Mouse (Mus musculus) MEL (cell line): Measurements from ENCODE around the gene Sgca. TPM values are rescaled to one million over a fixed set of nuclear protein-coding genes. Genes with fewer than 3 reads are reported as not detected.

ENCODE experiments used
- DNase-seq: peaks from one replicate; pipeline ENCODE4 v3.0.0; 2011; ENCODE audit warnings: low read depth, low spot score
- H3K27ac ChIP-seq: 2 replicates; pipeline ENCODE4 v1.5.1; 2012; ENCODE audit warnings: low read depth, mild to moderate bottlenecking, control low read depth, low read length, moderate library complexity; ENCODE audit not compliant: control insufficient read depth
- H3K27me3 ChIP-seq, 2 experiments: fragments of 150-350 bp in 1 of 2; sonication (generic) in 1 of 2; 2 replicates each; pipeline ENCODE4 v1.6.1; 2012; ENCODE audit warnings: low read length in 2 of 2, mild to moderate bottlenecking in 2 of 2, improper control_type of control experiment in 1 of 2, moderate library complexity in 1 of 2; ENCODE audit not compliant: insufficient read depth in 2 of 2, control insufficient read depth in 1 of 2
- H3K36me3 ChIP-seq, 2 experiments: 2 replicates each; pipeline ENCODE4 v1.6.1; 2012 to 2014; ENCODE audit warnings: low read length in 2 of 2, improper control_type of control experiment in 1 of 2, inconsistent platforms in 1 of 2, mild to moderate bottlenecking in 1 of 2; ENCODE audit not compliant: insufficient read depth in 2 of 2, control insufficient read depth in 1 of 2
- H3K4me1 ChIP-seq, 2 experiments: fragments of 150-350 bp in 1 of 2; sonication (generic) in 1 of 2; 2 replicates each; pipeline ENCODE4 v1.6.1; 2012; ENCODE audit warnings: low read length in 2 of 2, improper control_type of control experiment in 1 of 2, mild to moderate bottlenecking in 1 of 2; ENCODE audit not compliant: insufficient read depth in 2 of 2, control insufficient read depth in 1 of 2
- H3K4me3 ChIP-seq, 2 experiments: fragments of 150-350 bp in 1 of 2; sonication (generic) in 1 of 2; 2 replicates each; pipeline ENCODE4 v1.5.1; 2012; ENCODE audit warnings: low read depth in 2 of 2, low read length in 2 of 2, mild to moderate bottlenecking in 2 of 2, moderate library complexity in 2 of 2, control low read depth in 1 of 2, improper control_type of control experiment in 1 of 2; ENCODE audit not compliant: control insufficient read depth in 1 of 2, insufficient read depth in 1 of 2
- H3K79me2 ChIP-seq: 2 replicates; pipeline ENCODE4 v1.6.1; 2012; ENCODE audit warnings: mild to moderate bottlenecking, low read length, moderate library complexity; ENCODE audit not compliant: control insufficient read depth, poor library complexity, insufficient read depth
- H3K9ac ChIP-seq: 2 replicates; pipeline ENCODE4 v1.6.1; 2012; ENCODE audit warnings: low read depth, mild to moderate bottlenecking, control low read depth, low read length, moderate library complexity; ENCODE audit not compliant: control insufficient read depth, poor library complexity, severe bottlenecking
- H3K9me3 ChIP-seq: fragments of 150-350 bp; sonication (generic); replicated peaks from 2 replicates; pipeline ENCODE4 v1.6.1; 2012; ENCODE audit warnings: mild to moderate bottlenecking, low read length, improper control_type of control experiment, moderate library complexity; ENCODE audit not compliant: insufficient read depth
- BHLHE40 ChIP-seq: IDR thresholded peaks from 2 replicates; pipeline ENCODE4 v1.6.1; 2012; ENCODE audit warnings: low read depth, mild to moderate bottlenecking, inconsistent platforms, low read length, improper control_type of control experiment, borderline replicate concordance
- CHD1 ChIP-seq: IDR thresholded peaks from 2 replicates; pipeline ENCODE4 v1.6.1; 2012; ENCODE audit warnings: low read depth, mild to moderate bottlenecking, inconsistent platforms, low read length, improper control_type of control experiment
- ELF1 ChIP-seq: IDR thresholded peaks from 2 replicates; pipeline ENCODE4 v1.6.1; 2014; ENCODE audit warnings: low read depth, mild to moderate bottlenecking, inconsistent platforms, low read length, improper control_type of control experiment, moderate library complexity
- EP300 ChIP-seq, 2 experiments: IDR thresholded peaks; 2 replicates each; pipeline ENCODE4 v1.6.1; 2011; ENCODE audit warnings: improper control_type of control experiment in 2 of 2, low read length in 2 of 2, low read depth in 1 of 2, mild to moderate bottlenecking in 1 of 2
- ETS1 ChIP-seq: IDR thresholded peaks from 2 replicates; pipeline ENCODE4 v1.6.1; 2012; ENCODE audit warnings: low read depth, mild to moderate bottlenecking, inconsistent platforms, low read length, improper control_type of control experiment, moderate library complexity
- JUND ChIP-seq: IDR thresholded peaks from 2 replicates; pipeline ENCODE4 v1.6.1; 2011; ENCODE audit warnings: low read depth, mild to moderate bottlenecking, improper control_type of control experiment, low read length
- KAT2A ChIP-seq: conservative IDR thresholded peaks from 2 replicates; pipeline ENCODE4 v1.6.1; 2012; ENCODE audit warnings: low read depth, low read length, improper control_type of control experiment, inconsistent platforms
- MAFK ChIP-seq: IDR thresholded peaks from 2 replicates; pipeline ENCODE4 v1.6.1; 2011; ENCODE audit warnings: low read depth, mild to moderate bottlenecking, low read length, improper control_type of control experiment, borderline replicate concordance
- MAX ChIP-seq: IDR thresholded peaks from 2 replicates; pipeline ENCODE4 v1.6.1; 2011; ENCODE audit warnings: low read length, improper control_type of control experiment
- MAZ ChIP-seq: IDR thresholded peaks from 2 replicates; pipeline ENCODE4 v1.6.1; 2012; ENCODE audit warnings: low read depth, mild to moderate bottlenecking, inconsistent platforms, low read length, improper control_type of control experiment
- MXI1 ChIP-seq: IDR thresholded peaks from 2 replicates; pipeline ENCODE4 v1.6.1; 2011; ENCODE audit warnings: mild to moderate bottlenecking, low read depth, low read length, improper control_type of control experiment
- MYB ChIP-seq: IDR thresholded peaks from 2 replicates; pipeline ENCODE4 v1.6.1; 2011; ENCODE audit warnings: mild to moderate bottlenecking, low read depth, low read length, improper control_type of control experiment
- NELFE ChIP-seq: IDR thresholded peaks from 2 replicates; pipeline ENCODE4 v1.6.1; 2011; ENCODE audit warnings: low read depth, low read length, improper control_type of control experiment
- POLR2A ChIP-seq, 2 experiments: IDR thresholded peaks; 2 replicates each; pipeline ENCODE4 v1.6.1; 2011 to 2012; ENCODE audit warnings: low read length in 2 of 2, mild to moderate bottlenecking in 2 of 2, control low read depth in 1 of 2, improper control_type of control experiment in 1 of 2, low read depth in 1 of 2, moderate library complexity in 1 of 2; ENCODE audit not compliant: control insufficient read depth in 1 of 2, insufficient read depth in 1 of 2, poor library complexity in 1 of 2
- RAD21 ChIP-seq: IDR thresholded peaks from 2 replicates; pipeline ENCODE4 v1.6.1; 2011; ENCODE audit warnings: mild to moderate bottlenecking, low read depth, low read length, improper control_type of control experiment
- RCOR1 ChIP-seq: IDR thresholded peaks from 2 replicates; pipeline ENCODE4 v1.6.1; 2012; ENCODE audit warnings: low read depth, mild to moderate bottlenecking, inconsistent platforms, low read length, improper control_type of control experiment
- SIN3A ChIP-seq: IDR thresholded peaks from 2 replicates; pipeline ENCODE4 v1.6.1; 2012; ENCODE audit warnings: low read length, improper control_type of control experiment, inconsistent platforms
- SMC3 ChIP-seq: IDR thresholded peaks from 2 replicates; pipeline ENCODE4 v1.6.1; 2011; ENCODE audit warnings: low read depth, low read length, improper control_type of control experiment
- TBP ChIP-seq: IDR thresholded peaks from 2 replicates; pipeline ENCODE4 v1.8.0; 2011; ENCODE audit warnings: low read depth, low read length, improper control_type of control experiment
- TCF12 ChIP-seq: IDR thresholded peaks from 2 replicates; pipeline ENCODE4 v1.6.1; 2014; ENCODE audit warnings: low read depth, mild to moderate bottlenecking, inconsistent platforms, low read length, improper control_type of control experiment, moderate library complexity
- UBTF ChIP-seq: IDR thresholded peaks from 2 replicates; pipeline ENCODE4 v1.6.1; 2012; ENCODE audit warnings: low read depth, mild to moderate bottlenecking, inconsistent platforms, low read length, improper control_type of control experiment, moderate library complexity, borderline replicate concordance; ENCODE audit not compliant: insufficient read depth
- USF1 ChIP-seq: IDR thresholded peaks from 2 replicates; pipeline ENCODE4 v1.6.1; 2014; ENCODE audit warnings: low read depth, mild to moderate bottlenecking, inconsistent platforms, low read length, improper control_type of control experiment, moderate library complexity
- ZC3H11A ChIP-seq: IDR thresholded peaks from 2 replicates; pipeline ENCODE4 v1.6.1; 2012; ENCODE audit warnings: low read depth, mild to moderate bottlenecking, inconsistent platforms, low read length, improper control_type of control experiment
- ZMIZ1 ChIP-seq: IDR thresholded peaks from 2 replicates; pipeline ENCODE4 v1.6.1; 2012; ENCODE audit warnings: low read depth, mild to moderate bottlenecking, inconsistent platforms, low read length, improper control_type of control experiment, moderate library complexity
- ZNF384 ChIP-seq: IDR thresholded peaks from 2 replicates; pipeline ENCODE4 v1.6.1; 2012; ENCODE audit warnings: low read depth, mild to moderate bottlenecking, inconsistent platforms, low read length, improper control_type of control experiment
- polyA plus RNA-seq, 2 experiments: library from polyadenylated mRNA; stranded (reverse) in 1 of 2; unstranded in 1 of 2; fragments of >175 nt in 1 of 2; fragments of >200 nt in 1 of 2; gene quantifications; 2 replicates each; pipeline versions ENCODE4 v1.2.1 to v1.2.4; 2012; ENCODE audit warnings: low replicate concordance in 2 of 2, low read depth in 1 of 2; ENCODE audit not compliant: insufficient read length in 2 of 2, insufficient read depth in 1 of 2, missing spikeins in 1 of 2
- total RNA-seq: library from RNA; depleted of rRNA; stranded (reverse); fragments of 300-350 nt; gene quantifications from 2 replicates; pipeline ENCODE4 v1.2.3, GENCODE M21; 2012

Gene Sgca
- total and polyA plus RNA-seq, 3 experiments: not detected

GRCm38 (mm10) chr11:94994947-94995772 is 19.0 kb upstream of the Sgca start (continued):
- TF ChIP-seq ETS1 (peak; percentile 35; the same call in 1 of the 2 replicates), UBTF (no peak), CHD1 (no peak), NELFE (no peak), ZC3H11A (no peak), RCOR1 (no peak), MAZ (no peak), TCF12 (no peak), TBP (no peak), USF1 (no peak), BHLHE40 (no peak), RAD21 (no peak), POLR2A (IDR thresholded peaks at IDR 0.05; ENCODE audit: control insufficient read depth in 1 of 2, insufficient read depth in 1 of 2, low read depth in 1 of 2, low read length in 2 of 2, poor library complexity in 1 of 2) (no peak; a peak in 1 of 4 replicates), SMC3 (no peak), JUND (no peak)

GRCm38 (mm10) chr11:94994208-94994814 is 18.2 kb upstream of the Sgca start:
- Histone ChIP-seq H3K9me3 (no peaks in the 10 kb centered on the region), H3K4me1 (peaks cover 38 to 61% of the 10 kb centered on the region in 2 experiments), H3K27ac (peak overlapping the region; percentile 75), H3K9ac (peak overlapping the region; percentile 97), H3K27me3 (no peaks in the 10 kb centered on the region), H3K79me2 (peaks cover 90% of the 10 kb centered on the region), H3K4me3 (peak overlapping the region; percentile 79 to 87), H3K36me3 (peaks cover 3 to 47% of the 10 kb centered on the region in 2 experiments; a peak in 3 of 4 replicates)
- peak; percentile 44 for DNase-seq
- TF ChIP-seq MAX (peak; percentile 29; the same call in 1 of the 2 replicates), ZMIZ1 (0 out of 2 replicates have a peak, but pooled peaks have one; percentile 9), SIN3A (peak; percentile 68), ETS1 (0 out of 2 replicates have a peak, but pooled peaks have one; percentile 39), ZNF384 (no peak), TCF12 (peak; percentile 47; the same call in 1 of the 2 replicates), EP300 (IDR thresholded peaks at IDR 0.05; ENCODE audit: low read depth in 1 of 2, low read length in 2 of 2) (peak; percentile 45 to 83; a peak in 3 of 4 replicates), MXI1 (peak; percentile 85), KAT2A (no peak), MYB (peak; percentile 59; the same call in 1 of the 2 replicates), MAFK (no peak), ELF1 (0 out of 2 replicates have a peak, but pooled peaks have one; percentile 5), NELFE (peak; percentile 26; the same call in 1 of the 2 replicates), UBTF (no peak)
